Mouse (Mus musculus): Measurements from ENCODE around the gene Icam2.
"Not testable (repeated sequence)": the region's sequence is repeated elsewhere in the genome, so short reads cannot be mapped to it uniquely, and the experiment has no call there.

The Icam2 gene

GRCm38 (mm10) chr11:106387791-106388216, at the start of gene Icam2:
TSS of gene Icam2 (minus strand) at chr11:106388075.
- DNase-seq (ENCODE audit: low read depth, low spot score): no peak

GRCm38 (mm10) chr11:106437543-106437942, 49.7 kb upstream of the Icam2 start:
- no peak for DNase-seq (ENCODE audit: low read depth, low spot score)

GRCm38 (mm10) chr11:106437039-106437438, 49.2 kb upstream of the Icam2 start:
- no peak for DNase-seq (ENCODE audit: low read depth, low spot score)

- DNase-seq (ENCODE audit: low read depth, low spot score): no peak
Measured at GRCm38 (mm10) chr11:106430392-106430791, 42.5 kb upstream of the Icam2 start.

- DNase-seq (ENCODE audit: low read depth, low spot score): no peak
Measured at GRCm38 (mm10) chr11:106429689-106430088, 41.8 kb upstream of the Icam2 start.

- no peak for DNase-seq (ENCODE audit: low read depth, low spot score)
Measured at GRCm38 (mm10) chr11:106428556-106428955, 40.7 kb upstream of the Icam2 start.

GRCm38 (mm10) chr11:106428106-106428505, 40.2 kb upstream of the Icam2 start:
- peak; percentile 19 for DNase-seq (ENCODE audit: low read depth, low spot score)

- no peak for DNase-seq (ENCODE audit: low read depth, low spot score)
Measured at GRCm38 (mm10) chr11:106426447-106426846, 38.6 kb upstream of the Icam2 start.

GRCm38 (mm10) chr11:106425201-106425600, 37.3 kb upstream of the Icam2 start:
- DNase-seq (ENCODE audit: low read depth, low spot score): no peak

GRCm38 (mm10) chr11:106419262-106420102, 31.6 kb upstream of the Icam2 start:
- DNase-seq (ENCODE audit: low read depth, low spot score): no peak

- peak; percentile 89 for DNase-seq (ENCODE audit: low read depth, low spot score)
Measured at GRCm38 (mm10) chr11:106418622-106419196, 30.8 kb upstream of the Icam2 start.

- no peak for DNase-seq (ENCODE audit: low read depth, low spot score)
Measured at GRCm38 (mm10) chr11:106417860-106418259, 30.0 kb upstream of the Icam2 start.

GRCm38 (mm10) chr11:106416331-106416730, 28.5 kb upstream of the Icam2 start:
- DNase-seq (ENCODE audit: low read depth, low spot score): no peak

- DNase-seq (ENCODE audit: low read depth, low spot score): no peak
Measured at GRCm38 (mm10) chr11:106412641-106413360, 24.9 kb upstream of the Icam2 start.

- no peak for DNase-seq (ENCODE audit: low read depth, low spot score)
Measured at GRCm38 (mm10) chr11:106411157-106411556, 23.3 kb upstream of the Icam2 start.

- no peak for DNase-seq (ENCODE audit: low read depth, low spot score)
Measured at GRCm38 (mm10) chr11:106410507-106410906, 22.6 kb upstream of the Icam2 start.

GRCm38 (mm10) chr11:106410011-106410410, 22.1 kb upstream of the Icam2 start:
- no peak for DNase-seq (ENCODE audit: low read depth, low spot score)

- no peak for DNase-seq (ENCODE audit: low read depth, low spot score)
Measured at GRCm38 (mm10) chr11:106398481-106398880, 10.6 kb upstream of the Icam2 start.

- no peak for DNase-seq (ENCODE audit: low read depth, low spot score)
Measured at GRCm38 (mm10) chr11:106397656-106398055, 9.8 kb upstream of the Icam2 start.

GRCm38 (mm10) chr11:106394055-106394454, 6.2 kb upstream of the Icam2 start:
- not testable (repeated sequence) for DNase-seq (ENCODE audit: low read depth, low spot score)

GRCm38 (mm10) chr11:106393331-106393616, 5.4 kb upstream of the Icam2 start:
- DNase-seq (ENCODE audit: low read depth, low spot score): no peak

GRCm38 (mm10) chr11:106392597-106393330, 4.9 kb upstream of the Icam2 start:
- no peak for DNase-seq (ENCODE audit: low read depth, low spot score)
